Mouse (Mus musculus) CH12.LX (cell line): ENCODE results near the gene Ywhab.

ENCODE experiments used
- CTCF ChIP-seq, 2 experiments: IDR thresholded peaks in 1 of 2; conservative IDR thresholded peaks in 1 of 2; 2 replicates each; pipeline ENCODE4 v1.5.1; 2011 to 2012; ENCODE audit warnings: low read depth in 2 of 2, low read length in 2 of 2, improper control_type of control experiment in 1 of 2, inconsistent platforms in 1 of 2, mild to moderate bottlenecking in 1 of 2, moderate library complexity in 1 of 2
- E2F4 ChIP-seq: IDR thresholded peaks from 2 replicates; pipeline ENCODE4 v1.6.1; 2011; ENCODE audit warnings: low read depth, low read length, improper control_type of control experiment; ENCODE audit not compliant: insufficient replicate concordance
- EP300 ChIP-seq: IDR thresholded peaks from 2 replicates; pipeline ENCODE4 v1.6.1; 2011; ENCODE audit warnings: low read length, improper control_type of control experiment
- ETS1 ChIP-seq: conservative IDR thresholded peaks from 2 replicates; pipeline ENCODE4 v1.6.1; 2012; ENCODE audit warnings: low read depth, mild to moderate bottlenecking, inconsistent platforms, low read length, improper control_type of control experiment, moderate library complexity
- JUND ChIP-seq: conservative IDR thresholded peaks from 2 replicates; pipeline ENCODE4 v1.6.1; 2011; ENCODE audit warnings: low read depth, low read length, improper control_type of control experiment
- MAX ChIP-seq: IDR thresholded peaks from 2 replicates; pipeline ENCODE4 v1.6.1; 2011; ENCODE audit warnings: low read length, improper control_type of control experiment
- POLR2A ChIP-seq: IDR thresholded peaks from 2 replicates; pipeline ENCODE4 v1.6.1; 2011; ENCODE audit warnings: low read depth, mild to moderate bottlenecking, improper control_type of control experiment, low read length
- TBP ChIP-seq: conservative IDR thresholded peaks from 2 replicates; pipeline ENCODE4 v1.6.1; 2011; ENCODE audit warnings: low read depth, low read length, improper control_type of control experiment
- ZMIZ1 ChIP-seq: IDR thresholded peaks from 2 replicates; pipeline ENCODE4 v1.6.1; 2012; ENCODE audit warnings: low read depth, mild to moderate bottlenecking, inconsistent platforms, low read length, improper control_type of control experiment
- ZNF384 ChIP-seq: IDR thresholded peaks from 2 replicates; pipeline ENCODE4 v1.6.1; 2012; ENCODE audit warnings: low read depth, low read length, improper control_type of control experiment, inconsistent platforms

DNA sequence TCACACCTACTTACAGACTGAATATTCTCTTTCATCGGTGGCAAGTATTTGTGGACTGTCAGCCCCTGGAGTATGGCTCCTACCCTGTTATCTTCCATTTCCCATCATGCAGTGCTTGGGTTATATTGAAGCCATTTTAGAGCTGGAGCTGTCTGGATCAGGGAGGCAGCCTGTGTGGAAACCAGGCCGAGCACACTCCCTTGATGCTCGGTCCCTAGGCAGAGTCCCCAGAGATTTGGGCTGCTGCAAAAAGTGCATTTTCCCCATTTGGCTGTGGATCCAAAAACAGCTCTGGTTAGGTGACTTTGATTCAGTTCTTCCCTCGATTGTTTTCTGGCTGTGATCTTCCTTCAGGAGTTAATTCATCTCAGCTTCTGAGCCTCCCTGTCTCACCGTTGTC is 2.1 kb downstream of the Ywhab start:
- TF ChIP-seq CTCF (conservative IDR thresholded peaks at IDR 0.05 in 1 of 2, IDR thresholded peaks at IDR 0.05 in 1 of 2; ENCODE audit: low read depth in 2 of 2, low read length in 2 of 2), result no peak
- no peak for TF ChIP-seq JUND
- TF ChIP-seq ETS1, result no peak
- no peak for TF ChIP-seq ZMIZ1
- no peak for TF ChIP-seq EP300
- no peak for TF ChIP-seq POLR2A
- TF ChIP-seq TBP, result no peak
- no peak for TF ChIP-seq E2F4
- TF ChIP-seq MAX, result no peak
- TF ChIP-seq ZNF384, result no peak
